Mouse (Mus musculus): ENCODE data around the gene Shisal1. TPM values are rescaled to one million over a fixed set of nuclear protein-coding genes. Genes with fewer than 3 reads are reported as not detected.

Gene Shisal1
- polyA plus RNA-seq, 1 experiment from 2014 or later, result 7.9 TPM

Other genes with a start within 250 kb of the Shisal1 start
- gene Parvb, start 215.1 kb downstream of the Shisal1 start, polyA plus RNA-seq (2014; fragmentation: Nextera tagmentation; extraction: Ambion mirVana), result 2.5 and 2.9 TPM in 2 replicates
- 0.90 and 1.2 TPM in 2 replicates for gene Parvg, start 123.1 kb downstream of the Shisal1 start, polyA plus RNA-seq (2014; fragmentation: Nextera tagmentation; extraction: Ambion mirVana)
- gene Rtl6, start 110.7 kb upstream of the Shisal1 start, polyA plus RNA-seq (2014; fragmentation: Nextera tagmentation; extraction: Ambion mirVana), result 28.8 and 32.4 TPM in 2 replicates
- 9.0 and 10.5 TPM in 2 replicates for gene Prr5, start 222.5 kb upstream of the Shisal1 start, polyA plus RNA-seq (2014; fragmentation: Nextera tagmentation; extraction: Ambion mirVana)